Mouse (Mus musculus) MEL (cell line): ENCODE data around the gene Chmp1a. TPM values are rescaled to one million over a fixed set of nuclear protein-coding genes. Genes with fewer than 3 reads are reported as not detected.

ENCODE experiments used
- DNase-seq: peaks from one replicate; pipeline ENCODE4 v3.0.0; 2011; ENCODE audit warnings: low read depth, low spot score
- H3K27ac ChIP-seq: 2 replicates; pipeline ENCODE4 v1.5.1; 2012; ENCODE audit warnings: low read depth, mild to moderate bottlenecking, control low read depth, low read length, moderate library complexity; ENCODE audit not compliant: control insufficient read depth
- H3K27me3 ChIP-seq, 2 experiments: fragments of 150-350 bp in 1 of 2; sonication (generic) in 1 of 2; 2 replicates each; pipeline ENCODE4 v1.6.1; 2012; ENCODE audit warnings: low read length in 2 of 2, mild to moderate bottlenecking in 2 of 2, improper control_type of control experiment in 1 of 2, moderate library complexity in 1 of 2; ENCODE audit not compliant: insufficient read depth in 2 of 2, control insufficient read depth in 1 of 2
- H3K36me3 ChIP-seq, 2 experiments: 2 replicates each; pipeline ENCODE4 v1.6.1; 2012 to 2014; ENCODE audit warnings: low read length in 2 of 2, improper control_type of control experiment in 1 of 2, inconsistent platforms in 1 of 2, mild to moderate bottlenecking in 1 of 2; ENCODE audit not compliant: insufficient read depth in 2 of 2, control insufficient read depth in 1 of 2
- H3K4me1 ChIP-seq, 2 experiments: fragments of 150-350 bp in 1 of 2; sonication (generic) in 1 of 2; 2 replicates each; pipeline ENCODE4 v1.6.1; 2012; ENCODE audit warnings: low read length in 2 of 2, improper control_type of control experiment in 1 of 2, mild to moderate bottlenecking in 1 of 2; ENCODE audit not compliant: insufficient read depth in 2 of 2, control insufficient read depth in 1 of 2
- H3K4me3 ChIP-seq, 2 experiments: fragments of 150-350 bp in 1 of 2; sonication (generic) in 1 of 2; 2 replicates each; pipeline ENCODE4 v1.5.1; 2012; ENCODE audit warnings: low read depth in 2 of 2, low read length in 2 of 2, mild to moderate bottlenecking in 2 of 2, moderate library complexity in 2 of 2, control low read depth in 1 of 2, improper control_type of control experiment in 1 of 2; ENCODE audit not compliant: control insufficient read depth in 1 of 2, insufficient read depth in 1 of 2
- H3K79me2 ChIP-seq: 2 replicates; pipeline ENCODE4 v1.6.1; 2012; ENCODE audit warnings: mild to moderate bottlenecking, low read length, moderate library complexity; ENCODE audit not compliant: control insufficient read depth, poor library complexity, insufficient read depth
- H3K9ac ChIP-seq: 2 replicates; pipeline ENCODE4 v1.6.1; 2012; ENCODE audit warnings: low read depth, mild to moderate bottlenecking, control low read depth, low read length, moderate library complexity; ENCODE audit not compliant: control insufficient read depth, poor library complexity, severe bottlenecking
- H3K9me3 ChIP-seq: fragments of 150-350 bp; sonication (generic); replicated peaks from 2 replicates; pipeline ENCODE4 v1.6.1; 2012; ENCODE audit warnings: mild to moderate bottlenecking, low read length, improper control_type of control experiment, moderate library complexity; ENCODE audit not compliant: insufficient read depth
- CHD2 ChIP-seq: IDR thresholded peaks from 2 replicates; pipeline ENCODE4 v1.6.1; 2011; ENCODE audit warnings: low read length, improper control_type of control experiment
- CTCF ChIP-seq, 3 experiments: IDR thresholded peaks in 2 of 3; conservative IDR thresholded peaks in 1 of 3; 2 replicates each; pipeline ENCODE4 v1.5.1; 2011 to 2012; ENCODE audit warnings: low read length in 3 of 3, low read depth in 2 of 3, mild to moderate bottlenecking in 2 of 3, improper control_type of control experiment in 1 of 3, inconsistent platforms in 1 of 3, mixed read lengths in 1 of 3, moderate library complexity in 1 of 3; ENCODE audit not compliant: control insufficient read depth in 1 of 3, insufficient read depth in 1 of 3, poor library complexity in 1 of 3, severe bottlenecking in 1 of 3
- E2F4 ChIP-seq: IDR thresholded peaks from 2 replicates; pipeline ENCODE4 v1.6.1; 2011; ENCODE audit warnings: low read depth, low read length, improper control_type of control experiment, borderline replicate concordance
- ELF1 ChIP-seq: IDR thresholded peaks from 2 replicates; pipeline ENCODE4 v1.6.1; 2014; ENCODE audit warnings: low read depth, mild to moderate bottlenecking, inconsistent platforms, low read length, improper control_type of control experiment, moderate library complexity
- EP300 ChIP-seq, 2 experiments: IDR thresholded peaks; 2 replicates each; pipeline ENCODE4 v1.6.1; 2011; ENCODE audit warnings: improper control_type of control experiment in 2 of 2, low read length in 2 of 2, low read depth in 1 of 2, mild to moderate bottlenecking in 1 of 2
- GABPA ChIP-seq: IDR thresholded peaks from 2 replicates; pipeline ENCODE4 v1.6.1; 2012; ENCODE audit warnings: low read depth, mild to moderate bottlenecking, inconsistent platforms, low read length, improper control_type of control experiment, moderate library complexity
- HCFC1 ChIP-seq: IDR thresholded peaks from 2 replicates; pipeline ENCODE4 v1.6.1; 2012; ENCODE audit warnings: low read depth, mild to moderate bottlenecking, inconsistent platforms, low read length, improper control_type of control experiment, moderate library complexity
- MAFK ChIP-seq: IDR thresholded peaks from 2 replicates; pipeline ENCODE4 v1.6.1; 2011; ENCODE audit warnings: low read depth, mild to moderate bottlenecking, low read length, improper control_type of control experiment, borderline replicate concordance
- MAZ ChIP-seq: IDR thresholded peaks from 2 replicates; pipeline ENCODE4 v1.6.1; 2012; ENCODE audit warnings: low read depth, mild to moderate bottlenecking, inconsistent platforms, low read length, improper control_type of control experiment
- MXI1 ChIP-seq: IDR thresholded peaks from 2 replicates; pipeline ENCODE4 v1.6.1; 2011; ENCODE audit warnings: mild to moderate bottlenecking, low read depth, low read length, improper control_type of control experiment
- MYB ChIP-seq: IDR thresholded peaks from 2 replicates; pipeline ENCODE4 v1.6.1; 2011; ENCODE audit warnings: mild to moderate bottlenecking, low read depth, low read length, improper control_type of control experiment
- NELFE ChIP-seq: IDR thresholded peaks from 2 replicates; pipeline ENCODE4 v1.6.1; 2011; ENCODE audit warnings: low read depth, low read length, improper control_type of control experiment
- POLR2A ChIP-seq, 2 experiments: IDR thresholded peaks; 2 replicates each; pipeline ENCODE4 v1.6.1; 2011 to 2012; ENCODE audit warnings: low read length in 2 of 2, mild to moderate bottlenecking in 2 of 2, control low read depth in 1 of 2, improper control_type of control experiment in 1 of 2, low read depth in 1 of 2, moderate library complexity in 1 of 2; ENCODE audit not compliant: control insufficient read depth in 1 of 2, insufficient read depth in 1 of 2, poor library complexity in 1 of 2
- POLR2AphosphoS5 ChIP-seq: IDR thresholded peaks from 2 replicates; pipeline ENCODE4 v1.6.1; 2012; ENCODE audit warnings: low read depth, borderline replicate concordance, mild to moderate bottlenecking, inconsistent platforms, low read length, moderate library complexity, mixed read lengths
- RAD21 ChIP-seq: IDR thresholded peaks from 2 replicates; pipeline ENCODE4 v1.6.1; 2011; ENCODE audit warnings: mild to moderate bottlenecking, low read depth, low read length, improper control_type of control experiment
- RCOR1 ChIP-seq: IDR thresholded peaks from 2 replicates; pipeline ENCODE4 v1.6.1; 2012; ENCODE audit warnings: low read depth, mild to moderate bottlenecking, inconsistent platforms, low read length, improper control_type of control experiment
- SMC3 ChIP-seq: IDR thresholded peaks from 2 replicates; pipeline ENCODE4 v1.6.1; 2011; ENCODE audit warnings: low read depth, low read length, improper control_type of control experiment
- TAL1 ChIP-seq: IDR thresholded peaks from 2 replicates; pipeline ENCODE4 v1.6.1; 2012; ENCODE audit warnings: mild to moderate bottlenecking, inconsistent platforms, low read length, moderate library complexity, mixed read lengths
- USF1 ChIP-seq: IDR thresholded peaks from 2 replicates; pipeline ENCODE4 v1.6.1; 2014; ENCODE audit warnings: low read depth, mild to moderate bottlenecking, inconsistent platforms, low read length, improper control_type of control experiment, moderate library complexity
- USF2 ChIP-seq, 2 experiments: IDR thresholded peaks; 2 replicates each; pipeline ENCODE4 v1.6.1; 2011 to 2012; ENCODE audit warnings: improper control_type of control experiment in 2 of 2, low read length in 2 of 2, borderline replicate concordance in 1 of 2, inconsistent platforms in 1 of 2, low read depth in 1 of 2, mild to moderate bottlenecking in 1 of 2; ENCODE audit not compliant: insufficient read depth in 1 of 2
- ZKSCAN1 ChIP-seq: IDR thresholded peaks from 2 replicates; pipeline ENCODE4 v1.6.1; 2012; ENCODE audit warnings: low read depth, mild to moderate bottlenecking, inconsistent platforms, low read length, improper control_type of control experiment, moderate library complexity
- ZMIZ1 ChIP-seq: IDR thresholded peaks from 2 replicates; pipeline ENCODE4 v1.6.1; 2012; ENCODE audit warnings: low read depth, mild to moderate bottlenecking, inconsistent platforms, low read length, improper control_type of control experiment, moderate library complexity
- ZNF384 ChIP-seq: IDR thresholded peaks from 2 replicates; pipeline ENCODE4 v1.6.1; 2012; ENCODE audit warnings: low read depth, mild to moderate bottlenecking, inconsistent platforms, low read length, improper control_type of control experiment
- polyA plus RNA-seq, 2 experiments: library from polyadenylated mRNA; stranded (reverse) in 1 of 2; unstranded in 1 of 2; fragments of >175 nt in 1 of 2; fragments of >200 nt in 1 of 2; gene quantifications; 2 replicates each; pipeline versions ENCODE4 v1.2.1 to v1.2.4; 2012; ENCODE audit warnings: low replicate concordance in 2 of 2, low read depth in 1 of 2; ENCODE audit not compliant: insufficient read length in 2 of 2, insufficient read depth in 1 of 2, missing spikeins in 1 of 2
- total RNA-seq: library from RNA; depleted of rRNA; stranded (reverse); fragments of 300-350 nt; gene quantifications from 2 replicates; pipeline ENCODE4 v1.2.3, GENCODE M21; 2012

The Chmp1a gene
- total and polyA plus RNA-seq, 3 experiments = 80.5 to 85.7 TPM; not detected in 1

DNA sequence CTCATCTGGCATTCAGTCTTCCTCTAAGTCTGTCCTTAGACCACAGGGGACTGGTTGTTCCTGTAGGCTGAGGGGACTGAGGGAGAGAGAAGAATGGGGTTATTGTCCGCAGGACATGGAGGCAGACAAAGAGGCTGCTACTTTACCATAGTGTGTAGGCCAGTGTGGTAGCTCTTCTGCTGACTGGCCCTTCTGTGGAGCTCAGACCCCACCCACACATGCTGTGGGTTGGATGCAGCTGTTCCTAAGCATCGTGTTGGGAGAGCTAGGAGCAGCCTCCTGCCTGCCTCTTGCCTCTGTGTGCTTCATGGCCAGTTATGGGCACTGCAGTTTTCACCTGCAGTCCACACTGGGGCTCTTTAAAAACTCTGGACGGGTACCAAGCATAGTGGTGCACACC, 44.6 kb upstream of the Chmp1a start:
- TF ChIP-seq RAD21 = no peak
- TF ChIP-seq E2F4 = no peak
- no peak for TF ChIP-seq EP300 (IDR thresholded peaks at IDR 0.05; ENCODE audit: low read depth in 1 of 2, low read length in 2 of 2)
- TF ChIP-seq TAL1 = no peak
- TF ChIP-seq GABPA = no peak
- TF ChIP-seq USF2 (IDR thresholded peaks at IDR 0.05; ENCODE audit: borderline replicate concordance in 1 of 2, insufficient read depth in 1 of 2, low read depth in 1 of 2, low read length in 2 of 2) = no peak
- no peak for TF ChIP-seq CHD2
- TF ChIP-seq SMC3 = no peak
- TF ChIP-seq MYB = no peak
- no peak for TF ChIP-seq POLR2AphosphoS5
- no peak for TF ChIP-seq ELF1
- no peak for TF ChIP-seq ZNF384
- no peak for TF ChIP-seq POLR2A (IDR thresholded peaks at IDR 0.05; ENCODE audit: control insufficient read depth in 1 of 2, insufficient read depth in 1 of 2, low read depth in 1 of 2, low read length in 2 of 2, poor library complexity in 1 of 2)
- no peak for TF ChIP-seq NELFE
- TF ChIP-seq MXI1 = no peak
- TF ChIP-seq MAZ = no peak
- no peak for TF ChIP-seq MAFK
- no peak for TF ChIP-seq RCOR1
- Histone ChIP-seq H3K9me3 (no peaks in the 10 kb centered on the region), H3K27me3 (no peaks in the 10 kb centered on the region), H3K79me2 (peaks cover 13% of the 10 kb centered on the region), H3K36me3 (peaks cover 0 to 9% of the 10 kb centered on the region in 2 experiments; a peak in 2 of 4 replicates), H3K4me1 (peaks cover 0 to 16% of the 10 kb centered on the region in 2 experiments; a peak in 2 of 4 replicates), H3K4me3 (no peak overlapping the region), H3K27ac (no peak overlapping the region), H3K9ac (no peak overlapping the region)
- no peak for DNase-seq

DNA sequence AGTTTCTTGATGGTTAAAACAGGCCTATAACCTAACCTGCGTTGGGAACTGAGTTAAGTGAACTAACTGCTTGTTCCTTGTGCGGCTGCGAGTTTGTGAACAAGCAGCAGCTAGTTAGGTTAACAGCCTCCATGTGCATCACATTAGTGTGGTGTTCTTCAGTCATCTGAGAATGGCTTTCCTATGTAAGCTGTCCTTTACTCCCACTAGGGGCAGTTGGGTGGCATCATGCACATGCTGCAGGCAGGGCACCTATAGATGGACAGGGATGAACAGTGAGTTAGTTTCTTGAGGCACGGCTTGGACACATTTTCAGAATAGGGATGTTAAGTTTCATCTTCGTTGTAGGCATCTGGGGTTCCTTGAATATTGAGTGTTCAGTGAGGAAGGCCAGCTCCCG, 42.6 kb upstream of the Chmp1a start:
- H3K36me3 ChIP-seq = peaks cover 0 to 9% of the 10 kb centered on the region in 2 experiments; a peak in 2 of 4 replicates
- peak overlapping the region; percentile 84 to 98 for H3K4me3 ChIP-seq
- H3K27ac ChIP-seq = no peak overlapping the region
- DNase-seq = peak; percentile 54
- H3K4me1 ChIP-seq = peaks cover 0 to 16% of the 10 kb centered on the region in 2 experiments; a peak in 2 of 4 replicates
- H3K79me2 ChIP-seq = peaks cover 13% of the 10 kb centered on the region
- H3K9ac ChIP-seq = peak overlapping the region; percentile 89
- peak in 2 of 3 experiments; percentile 15 to 19; a peak in 3 of 6 replicates for TF ChIP-seq CTCF (IDR thresholded peaks at IDR 0.05 in 2 of 3, conservative IDR thresholded peaks at IDR 0.05 in 1 of 3; ENCODE audit: control insufficient read depth in 1 of 3, insufficient read depth in 1 of 3, low read depth in 2 of 3, low read length in 3 of 3, poor library complexity in 1 of 3, severe bottlenecking in 1 of 3)
- TF ChIP-seq ZMIZ1 = no peak
- TF ChIP-seq USF1 = no peak
- TF ChIP-seq ZKSCAN1 = no peak
- TF ChIP-seq MYB = no peak
- TF ChIP-seq HCFC1 = no peak
- TF ChIP-seq SMC3 = no peak
- H3K27me3 ChIP-seq = no peaks in the 10 kb centered on the region
- no peaks in the 10 kb centered on the region for H3K9me3 ChIP-seq
